Mouse (Mus musculus): ENCODE measurements at regions not wholly inside any gene's neighbourhood (a gene's known extent, or its start where the extent isn't known, plus 50 kb on each side); places are given as distances from the start of the nearest gene placed in this dataset.

- Histone ChIP-seq H3K4me3 (ENCODE audit: low read length) (no peak overlapping the region), H3K27ac (no peak overlapping the region), H3K4me2 (ENCODE audit: low read depth, low read length) (no peak overlapping the region), H3K4me1 (ENCODE audit: insufficient read depth, low read length) (no peaks in the 10 kb centered on the region), H3K27me3 (ENCODE audit: insufficient read depth, low read length) (peaks cover 4% of the 10 kb centered on the region; the same call in 1 of the 2 replicates), H3K36me3 (ENCODE audit: insufficient read depth, low read length) (no peaks in the 10 kb centered on the region), H3K9ac (replicated peaks; ENCODE audit: low read length) (no peak overlapping the region), H3K9me3 (ENCODE audit: low read length) (no peaks in the 10 kb centered on the region)
- ATAC-seq (no peak), DNase-seq (ENCODE audit: low spot score) (no peak)
- no peak for TF ChIP-seq CTCF (IDR thresholded peaks at IDR 0.05; ENCODE audit: low read depth)
Measured at GRCm38 (mm10) chr2:160117148-160117547, 216.8 kb downstream of the Gm826 start.

- Histone ChIP-seq H3K27me3 (ENCODE audit: insufficient read depth, low read length) (no peaks in the 10 kb centered on the region), H3K9ac (replicated peaks; ENCODE audit: low read length) (no peak overlapping the region), H3K9me3 (ENCODE audit: low read length) (no peaks in the 10 kb centered on the region), H3K4me3 (ENCODE audit: low read length) (no peak overlapping the region), H3K4me1 (ENCODE audit: insufficient read depth, low read length) (no peaks in the 10 kb centered on the region), H3K36me3 (ENCODE audit: insufficient read depth, low read length) (no peaks in the 10 kb centered on the region), H3K4me2 (ENCODE audit: low read depth, low read length) (no peak overlapping the region), H3K27ac (no peak overlapping the region)
- no peak for DNase-seq (ENCODE audit: low spot score)
- ATAC-seq: no peak
- TF ChIP-seq CTCF (IDR thresholded peaks at IDR 0.05; ENCODE audit: low read depth): no peak
Measured at GRCm38 (mm10) chr2:160111176-160111692, 222.7 kb downstream of the Gm826 start.

DNA sequence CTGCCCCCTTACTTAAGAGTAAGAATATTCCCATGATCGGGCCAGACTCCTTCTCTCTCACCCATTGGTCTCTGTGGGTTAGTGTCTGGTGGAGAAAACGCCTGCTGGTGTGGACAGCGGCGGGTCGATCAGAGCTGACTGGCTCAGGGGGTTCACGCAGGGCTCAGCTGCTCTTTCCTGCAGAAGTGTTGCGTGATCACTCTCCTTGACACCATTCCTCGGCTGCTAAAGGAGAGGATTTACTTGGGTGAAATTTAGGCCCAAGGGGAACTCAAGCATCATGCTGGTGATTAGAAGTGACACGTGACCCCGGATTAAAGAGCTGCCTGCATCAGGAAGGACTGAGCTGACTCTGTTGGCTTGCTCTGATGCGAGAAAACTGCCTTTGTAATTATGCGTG is 240.9 kb downstream of the Gm826 start:
- no peak for TF ChIP-seq CTCF (IDR thresholded peaks at IDR 0.05; ENCODE audit: low read depth)
- H3K27me3 ChIP-seq (ENCODE audit: insufficient read depth, low read length): no peaks in the 10 kb centered on the region
- ATAC-seq (no peak), DNase-seq (ENCODE audit: low spot score) (no peak)
- no peak overlapping the region for H3K9ac ChIP-seq (replicated peaks; ENCODE audit: low read length)
- H3K36me3 ChIP-seq (ENCODE audit: insufficient read depth, low read length): no peaks in the 10 kb centered on the region
- no peak overlapping the region for H3K27ac ChIP-seq
- no peaks in the 10 kb centered on the region for H3K4me1 ChIP-seq (ENCODE audit: insufficient read depth, low read length)
- no peaks in the 10 kb centered on the region for H3K9me3 ChIP-seq (ENCODE audit: low read length)
- no peak overlapping the region for H3K4me3 ChIP-seq (ENCODE audit: low read length)
- 30% methylated on average over 12 of the region's 12 CpGs for WGBS
- H3K4me2 ChIP-seq (ENCODE audit: low read depth, low read length): no peak overlapping the region

- ATAC-seq (peak; percentile 24; the same call in 1 of the 2 replicates), DNase-seq (ENCODE audit: low spot score) (peak; percentile 36)
- no peaks in the 10 kb centered on the region for H3K27me3 ChIP-seq (ENCODE audit: insufficient read depth, low read length)
- H3K9ac ChIP-seq (replicated peaks; ENCODE audit: low read length): no peak overlapping the region
- no peaks in the 10 kb centered on the region for H3K36me3 ChIP-seq (ENCODE audit: insufficient read depth, low read length)
- no peak overlapping the region for H3K4me2 ChIP-seq (ENCODE audit: low read depth, low read length)
- H3K27ac ChIP-seq: no peak overlapping the region
- 66% methylated on average over 4 of the region's 4 CpGs for WGBS
- H3K4me1 ChIP-seq (ENCODE audit: insufficient read depth, low read length): no peaks in the 10 kb centered on the region
- no peaks in the 10 kb centered on the region for H3K9me3 ChIP-seq (ENCODE audit: low read length)
- no peak overlapping the region for H3K4me3 ChIP-seq (ENCODE audit: low read length)
- TF ChIP-seq CTCF (IDR thresholded peaks at IDR 0.05; ENCODE audit: low read depth): no peak
Measured at GRCm38 (mm10) chr2:160085999-160086398, 248.0 kb downstream of the Gm826 start.

- Histone ChIP-seq H3K27me3 (ENCODE audit: insufficient read depth, low read length) (no peaks in the 10 kb centered on the region), H3K4me2 (ENCODE audit: low read depth, low read length) (no peak overlapping the region), H3K36me3 (ENCODE audit: insufficient read depth, low read length) (no peaks in the 10 kb centered on the region), H3K27ac (no peak overlapping the region), H3K4me1 (ENCODE audit: insufficient read depth, low read length) (no peaks in the 10 kb centered on the region), H3K4me3 (ENCODE audit: low read length) (no peak overlapping the region), H3K9me3 (ENCODE audit: low read length) (no peaks in the 10 kb centered on the region), H3K9ac (replicated peaks; ENCODE audit: low read length) (no peak overlapping the region)
- DNase-seq (ENCODE audit: low spot score) (no peak), ATAC-seq (no peak)
- TF ChIP-seq CTCF (IDR thresholded peaks at IDR 0.05; ENCODE audit: low read depth): no peak
- 90% methylated on average over 4 of the region's 4 CpGs for WGBS
Measured at GRCm38 (mm10) chr2:160083674-160084073, 250.3 kb downstream of the Gm826 start.

- 78% methylated on average over 5 of the region's 5 CpGs for WGBS
- DNase-seq (ENCODE audit: low spot score) (no peak), ATAC-seq (no peak)
- Histone ChIP-seq H3K9me3 (ENCODE audit: low read length) (no peaks in the 10 kb centered on the region), H3K27me3 (ENCODE audit: insufficient read depth, low read length) (no peaks in the 10 kb centered on the region), H3K4me2 (ENCODE audit: low read depth, low read length) (no peak overlapping the region), H3K4me3 (ENCODE audit: low read length) (no peak overlapping the region), H3K27ac (no peak overlapping the region), H3K36me3 (ENCODE audit: insufficient read depth, low read length) (no peaks in the 10 kb centered on the region), H3K9ac (replicated peaks; ENCODE audit: low read length) (no peak overlapping the region), H3K4me1 (ENCODE audit: insufficient read depth, low read length) (no peaks in the 10 kb centered on the region)
- no peak for TF ChIP-seq CTCF (IDR thresholded peaks at IDR 0.05; ENCODE audit: low read depth)
Measured at GRCm38 (mm10) chr2:160082106-160082653, 251.8 kb downstream of the Gm826 start.

DNA sequence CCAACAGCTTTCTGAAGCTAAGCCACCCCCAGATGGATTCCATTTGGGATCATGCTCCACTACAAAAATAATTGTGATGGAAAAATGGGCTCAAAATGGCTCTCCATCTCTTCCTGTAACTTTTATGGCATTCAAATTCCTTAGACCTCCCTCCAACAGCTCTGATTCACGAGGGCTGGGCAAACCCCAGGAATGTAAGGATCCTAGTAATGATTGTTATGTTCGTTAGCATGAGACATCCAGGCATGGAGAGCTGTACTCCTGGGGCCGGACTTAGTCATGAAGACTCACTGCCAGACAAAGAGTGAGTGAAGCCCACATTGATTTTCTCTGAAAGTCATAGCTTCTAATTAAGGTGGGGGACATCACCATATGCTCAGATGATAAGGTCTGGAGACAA is 258.3 kb downstream of the Gm826 start:
- Histone ChIP-seq H3K27ac (no peak overlapping the region), H3K4me1 (ENCODE audit: insufficient read depth, low read length) (no peaks in the 10 kb centered on the region), H3K9me3 (ENCODE audit: low read length) (no peaks in the 10 kb centered on the region), H3K9ac (replicated peaks; ENCODE audit: low read length) (no peak overlapping the region), H3K27me3 (ENCODE audit: insufficient read depth, low read length) (no peaks in the 10 kb centered on the region), H3K4me2 (ENCODE audit: low read depth, low read length) (no peak overlapping the region), H3K4me3 (ENCODE audit: low read length) (no peak overlapping the region), H3K36me3 (ENCODE audit: insufficient read depth, low read length) (no peaks in the 10 kb centered on the region)
- ATAC-seq: no peak
- no peak for TF ChIP-seq CTCF (IDR thresholded peaks at IDR 0.05; ENCODE audit: low read depth)
- no peak for DNase-seq (ENCODE audit: low spot score)
- 80% methylated on average over 3 of the region's 3 CpGs for WGBS
